Mouse (Mus musculus) G1E (cell line): ENCODE data around the gene Stim1. TPM values are rescaled to one million over a fixed set of nuclear protein-coding genes. Genes with fewer than 3 reads are reported as not detected.

ENCODE experiments used
- ATAC-seq: 2 replicates; pipeline ENCODE4 v1.8.0; 2016; ENCODE audit warnings: mild to moderate bottlenecking; ENCODE audit not compliant: insufficient number of reproducible peaks, poor library complexity, low FRiP score, severe bottlenecking; ENCODE audit errors: extremely low read depth
- DNase-seq: peaks from one replicate; pipeline ENCODE4 v3.0.0; 2012; ENCODE audit warnings: low spot score
- H3K27me3 ChIP-seq: 2 replicates; pipeline ENCODE4 v1.6.1; 2012; ENCODE audit warnings: mild to moderate bottlenecking, low read length, inconsistent platforms; ENCODE audit not compliant: insufficient read depth
- H3K36me3 ChIP-seq: replicated peaks from 2 replicates; pipeline ENCODE3; 2012; ENCODE audit warnings: mild to moderate bottlenecking, inconsistent platforms
- H3K4me1 ChIP-seq: 2 replicates; pipeline ENCODE4 v1.6.1; 2012; ENCODE audit warnings: low read depth, low read length, inconsistent platforms, mixed read lengths; ENCODE audit not compliant: insufficient read depth
- H3K4me3 ChIP-seq: 2 replicates; pipeline ENCODE4 v1.5.1; 2012; ENCODE audit warnings: low read depth, mild to moderate bottlenecking, inconsistent platforms, low read length, moderate library complexity, mixed read lengths
- H3K9me3 ChIP-seq: replicated peaks from 2 replicates; pipeline ENCODE4 v1.6.1; 2012; ENCODE audit warnings: inconsistent platforms
- CTCF ChIP-seq: IDR thresholded peaks from 2 replicates; pipeline ENCODE4 v1.5.1; 2012; ENCODE audit warnings: low read depth, low read length, inconsistent platforms, mixed read lengths
- GATA1 ChIP-seq: IDR thresholded peaks from 2 replicates; pipeline ENCODE4 v1.6.1; 2012; ENCODE audit warnings: borderline replicate concordance, low read length, inconsistent platforms, mixed read lengths
- GATA2 ChIP-seq: IDR thresholded peaks from 2 replicates; pipeline ENCODE4 v1.6.1; 2012; ENCODE audit warnings: low read depth, low read length, inconsistent platforms, borderline replicate concordance
- POLR2AphosphoS5 ChIP-seq: IDR thresholded peaks from 2 replicates; pipeline ENCODE4 v1.6.1; 2012; ENCODE audit warnings: low read depth, low read length, inconsistent platforms; ENCODE audit not compliant: insufficient replicate concordance
- TAL1 ChIP-seq: conservative IDR thresholded peaks from 2 replicates; pipeline ENCODE4 v1.6.1; 2012; ENCODE audit warnings: low read depth, low read length, inconsistent platforms, mixed read lengths
- polyA plus RNA-seq: library from polyadenylated mRNA; stranded (reverse); fragments of >175 nt; gene quantifications from 2 replicates; pipeline ENCODE4 v1.2.3, GENCODE M21; 2012
- total RNA-seq, 2 experiments: library from RNA; stranded (forward) in 1 of 2; stranded (reverse) in 1 of 2; fragments of 200-1000 nt in 1 of 2; fragments of >200 nt in 1 of 2; fragmentation: Nextera tagmentation in 1 of 2; gene quantifications; 2 replicates each; pipeline ENCODE4 v1.2.3; 2014 to 2017

Stim1 gene
- total and polyA plus RNA-seq, 3 experiments = 24.2 to 35.8 (median 27.3) TPM

GRCm38 (mm10) chr7:102389082-102389481, 121.5 kb downstream of the Stim1 start:
- DNase-seq (no peak), ATAC-seq (no peak)
- no peaks in the 10 kb centered on the region; the same call in 1 of the 2 replicates for H3K4me1 ChIP-seq
- H3K27me3 ChIP-seq = no peaks in the 10 kb centered on the region
- peaks cover 20% of the 10 kb centered on the region for H3K36me3 ChIP-seq
- H3K9me3 ChIP-seq = no peaks in the 10 kb centered on the region
- TF ChIP-seq CTCF (no peak), GATA2 (no peak), GATA1 (no peak), POLR2AphosphoS5 (no peak), TAL1 (no peak)
- no peak overlapping the region for H3K4me3 ChIP-seq

- Histone ChIP-seq H3K36me3 (peaks cover 11% of the 10 kb centered on the region), H3K9me3 (no peaks in the 10 kb centered on the region), H3K27me3 (no peaks in the 10 kb centered on the region), H3K4me3 (no peak overlapping the region), H3K4me1 (no peaks in the 10 kb centered on the region; the same call in none of the 2 replicates)
- TF ChIP-seq CTCF = no peak
- TF ChIP-seq TAL1 = no peak
- TF ChIP-seq POLR2AphosphoS5 = no peak
- no peak for TF ChIP-seq GATA2
- TF ChIP-seq GATA1 = no peak
- no peak for ATAC-seq
- DNase-seq = no peak
Observed at GRCm38 (mm10) chr7:102393898-102394297, 126.3 kb downstream of the Stim1 start.

DNA sequence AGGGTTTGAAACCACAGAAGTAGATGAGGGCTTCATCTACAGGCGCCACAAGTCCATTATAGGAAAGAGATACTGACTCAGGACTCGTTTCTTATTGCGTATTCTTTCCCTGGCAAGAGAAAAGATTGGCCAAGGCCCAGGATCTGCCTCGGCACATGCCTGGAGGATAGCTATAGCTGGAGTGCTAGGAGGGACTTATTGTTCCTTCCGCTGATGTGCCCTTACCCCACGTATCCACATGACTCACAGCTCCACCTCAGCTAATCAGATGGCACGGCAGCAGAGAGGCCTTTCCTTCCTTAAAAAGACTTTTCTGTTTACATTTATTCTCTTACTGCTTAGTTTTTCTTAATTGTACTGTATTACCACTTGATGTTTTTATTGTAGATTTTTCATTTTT, 128.3 kb downstream of the Stim1 start:
- DNase-seq (no peak), ATAC-seq (no peak)
- H3K4me1 ChIP-seq = peaks cover 4% of the 10 kb centered on the region
- no peak for TF ChIP-seq GATA2
- no peak for TF ChIP-seq CTCF
- no peak for TF ChIP-seq GATA1
- no peak for TF ChIP-seq TAL1
- no peaks in the 10 kb centered on the region for H3K27me3 ChIP-seq
- H3K9me3 ChIP-seq = no peaks in the 10 kb centered on the region
- peaks cover 9% of the 10 kb centered on the region for H3K36me3 ChIP-seq
- no peak overlapping the region for H3K4me3 ChIP-seq

- Histone ChIP-seq H3K4me3 (no peak overlapping the region), H3K27me3 (no peaks in the 10 kb centered on the region), H3K36me3 (peaks cover 9% of the 10 kb centered on the region), H3K4me1 (peaks cover 4% of the 10 kb centered on the region), H3K9me3 (no peaks in the 10 kb centered on the region)
- DNase-seq (no peak), ATAC-seq (no peak)
- TF ChIP-seq GATA1 (no peak), POLR2AphosphoS5 (no peak), TAL1 (no peak), CTCF (no peak), GATA2 (no peak)
Observed at GRCm38 (mm10) chr7:102396331-102396730, 128.7 kb downstream of the Stim1 start.

GRCm38 (mm10) chr7:102399180-102399731, 131.7 kb downstream of the Stim1 start:
- peaks cover 5% of the 10 kb centered on the region for H3K36me3 ChIP-seq
- ATAC-seq = no peak
- DNase-seq = no peak
- H3K9me3 ChIP-seq = no peaks in the 10 kb centered on the region
- H3K4me1 ChIP-seq = peaks cover 4% of the 10 kb centered on the region; the same call in 1 of the 2 replicates
- no peak for TF ChIP-seq GATA1
- no peak for TF ChIP-seq CTCF
- no peak for TF ChIP-seq TAL1
- TF ChIP-seq POLR2AphosphoS5 = no peak
- no peak for TF ChIP-seq GATA2
- no peak overlapping the region for H3K4me3 ChIP-seq
- no peaks in the 10 kb centered on the region for H3K27me3 ChIP-seq

GRCm38 (mm10) chr7:102404118-102404517, 136.5 kb downstream of the Stim1 start:
- peaks cover 32% of the 10 kb centered on the region for H3K4me1 ChIP-seq
- peaks cover 10% of the 10 kb centered on the region for H3K36me3 ChIP-seq
- DNase-seq (no peak), ATAC-seq (no peak)
- H3K9me3 ChIP-seq = no peaks in the 10 kb centered on the region
- TF ChIP-seq CTCF (no peak), TAL1 (no peak), GATA1 (no peak), GATA2 (no peak), POLR2AphosphoS5 (no peak)
- no peaks in the 10 kb centered on the region for H3K27me3 ChIP-seq
- H3K4me3 ChIP-seq = no peak overlapping the region
